Mouse (Mus musculus) B cell, adult 67 days (primary cell): ENCODE data around the gene Olfr888. TPM values are rescaled to one million over a fixed set of nuclear protein-coding genes. Genes with fewer than 3 reads are reported as not detected.

Experiments used
- total RNA-seq, 2 experiments: library from RNA; stranded (reverse); gene quantifications; 4 replicates each; pipeline ENCODE4 v1.2.4; 2023

Gene Olfr888
- not detected for total RNA-seq

GRCm38 (mm10) chr9:38107828-38108227, at the start of gene Olfr888:
Olfr888 (plus strand) TSS chr9:38108128.

GRCm38 (mm10) chr9:38061022-38061421, 46.9 kb upstream of the Olfr888 start, which contains the start of gene Olfr885:
Olfr885 (plus strand) TSS chr9:38061322.

GRCm38 (mm10) chr9:38083772-38084171, 24.2 kb upstream of the Olfr888 start, which contains the start of gene Olfr887:
Olfr887 (plus strand) TSS chr9:38084072.

GRCm38 (mm10) chr9:38114898-38115297, 7.0 kb downstream of the Olfr888 start, which contains the start of gene Olfr889:
Olfr889 (plus strand) TSS chr9:38115198.

GRCm38 (mm10) chr9:38142217-38142616, 34.3 kb downstream of the Olfr888 start, which contains the start of gene Olfr890:
Olfr890 (plus strand) TSS chr9:38142517.

Other genes starting within 250 kb of the Olfr888 start
- gene Olfr145, start 211.4 kb upstream of the Olfr888 start, total RNA-seq: not detected
- not detected for gene Olfr878, start 190.3 kb upstream of the Olfr888 start, total RNA-seq
- gene Olfr881, start 116.3 kb upstream of the Olfr888 start, total RNA-seq: not detected
- gene Olfr883, start 82.3 kb upstream of the Olfr888 start, total RNA-seq: not detected
- gene Olfr884, start 61.6 kb upstream of the Olfr888 start, total RNA-seq: not detected
- gene Olfr885, start 46.8 kb upstream of the Olfr888 start, total RNA-seq: not detected
- gene Olfr887, start 24.1 kb upstream of the Olfr888 start, total RNA-seq: not detected
- under 1 TPM in 1 of 2 experiments, not detected in 1; 0.12 TPM for gene Olfr889, start 7.1 kb downstream of the Olfr888 start, total RNA-seq
- gene Olfr890, start 34.4 kb downstream of the Olfr888 start, total RNA-seq: not detected
- not detected for gene Olfr891, start 72.7 kb downstream of the Olfr888 start, total RNA-seq
- gene Olfr893, start 100.2 kb downstream of the Olfr888 start, total RNA-seq: not detected
- gene Olfr894, start 109.9 kb downstream of the Olfr888 start, total RNA-seq: not detected
- not detected for gene Olfr143, start 144.6 kb downstream of the Olfr888 start, total RNA-seq
- not detected for gene Olfr895, start 159.7 kb downstream of the Olfr888 start, total RNA-seq
- gene Olfr896-ps1, start 183.0 kb downstream of the Olfr888 start, total RNA-seq: not detected
- gene Olfr25, start 220.9 kb downstream of the Olfr888 start, total RNA-seq: not detected
- gene Olfr898, start 240.3 kb downstream of the Olfr888 start, total RNA-seq: not detected